Mouse (Mus musculus) limb, embryonic 13.5 days (tissue): ENCODE measurements around the gene Cd163l1. TPM values are rescaled to one million over a fixed set of nuclear protein-coding genes. Genes with fewer than 3 reads are reported as not detected.

ENCODE experiments used
- ATAC-seq: fragments of 200-750 bp; cut with Nextera tagmentation; 2 replicates; pipeline ENCODE4 v1.8.0; 2017; ENCODE audit warnings: low read depth, moderate number of reproducible peaks, moderate TSS enrichment; ENCODE audit not compliant: low FRiP score
- H3K27ac ChIP-seq: fragments of 300-500 bp; sonication (generic); 2 replicates; pipeline ENCODE4 v1.5.1; 2015; ENCODE audit warnings: inconsistent platforms, mild to moderate bottlenecking, moderate library complexity
- H3K27me3 ChIP-seq: fragments of 300-500 bp; sonication (generic); 2 replicates; pipeline ENCODE4 v1.6.1; 2015; ENCODE audit warnings: mild to moderate bottlenecking, inconsistent platforms
- H3K36me3 ChIP-seq: fragments of 300-500 bp; sonication (generic); 2 replicates; pipeline ENCODE4 v1.6.1; 2015; ENCODE audit warnings: inconsistent platforms, mild to moderate bottlenecking, moderate library complexity
- H3K4me1 ChIP-seq: fragments of 300-500 bp; sonication (generic); 2 replicates; pipeline ENCODE4 v1.6.1; 2015; ENCODE audit warnings: inconsistent platforms
- H3K4me2 ChIP-seq: fragments of 300-500 bp; sonication (generic); replicated peaks from 2 replicates; pipeline ENCODE4 v1.6.1; 2015; ENCODE audit warnings: inconsistent platforms, mild to moderate bottlenecking, moderate library complexity
- H3K4me3 ChIP-seq: fragments of 300-500 bp; sonication (generic); 2 replicates; pipeline ENCODE4 v1.5.1; 2015; ENCODE audit warnings: moderate library complexity, mild to moderate bottlenecking, inconsistent platforms
- H3K9ac ChIP-seq: fragments of 300-500 bp; sonication (generic); 2 replicates; pipeline ENCODE4 v1.6.1; 2015; ENCODE audit warnings: mild to moderate bottlenecking, inconsistent platforms
- H3K9me3 ChIP-seq: fragments of 300-500 bp; sonication (generic); 2 replicates; pipeline ENCODE4 v1.6.1; 2016; ENCODE audit warnings: inconsistent platforms
- WGBS: fragments of 180-500 bp; shearing (Covaris S2); methylation state at CpG from one replicate; pipeline ENCODE4 v1.1.7; 2015; 5-methylcytosine and 5-hydroxymethylcytosine counted together
- polyA plus RNA-seq: library from polyadenylated mRNA; unstranded; fragments of >200 nt; fragmentation: Nextera tagmentation; extraction: Ambion mirVana; gene quantifications from 2 replicates; pipeline ENCODE4 v1.2.1, GENCODE M21; 2015

The Cd163l1 gene
- polyA plus RNA-seq, 1 experiment from 2014 or later = 0.04 TPM

DNA sequence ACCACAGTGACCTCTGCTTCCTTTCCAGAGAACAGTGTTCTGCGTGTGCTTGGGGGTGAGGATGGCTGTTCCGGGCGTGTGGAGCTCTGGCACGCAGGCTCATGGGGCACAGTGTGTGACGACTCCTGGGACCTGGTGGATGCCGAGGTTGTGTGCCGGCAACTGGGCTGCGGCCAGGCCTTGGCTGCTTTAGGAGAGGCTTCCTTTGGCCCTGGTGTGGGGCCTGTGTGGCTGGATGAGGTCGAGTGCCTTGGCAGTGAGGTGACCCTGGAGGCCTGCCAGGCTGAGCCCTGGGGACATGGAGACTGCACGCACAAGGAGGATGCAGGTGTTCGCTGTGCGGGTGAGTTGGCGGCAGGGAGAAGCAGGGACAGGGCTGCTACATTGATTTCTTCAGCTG is 10.4 kb downstream of the Cd163l1 start:
- Histone ChIP-seq H3K9me3 (no peaks in the 10 kb centered on the region), H3K4me1 (no peaks in the 10 kb centered on the region), H3K27me3 (no peaks in the 10 kb centered on the region), H3K4me3 (no peak overlapping the region), H3K36me3 (no peaks in the 10 kb centered on the region), H3K27ac (no peak overlapping the region), H3K4me2 (no peak overlapping the region), H3K9ac (no peak overlapping the region)
- WGBS = 83% methylated on average over 13 of the region's 13 CpGs
- ATAC-seq = no peak

DNA sequence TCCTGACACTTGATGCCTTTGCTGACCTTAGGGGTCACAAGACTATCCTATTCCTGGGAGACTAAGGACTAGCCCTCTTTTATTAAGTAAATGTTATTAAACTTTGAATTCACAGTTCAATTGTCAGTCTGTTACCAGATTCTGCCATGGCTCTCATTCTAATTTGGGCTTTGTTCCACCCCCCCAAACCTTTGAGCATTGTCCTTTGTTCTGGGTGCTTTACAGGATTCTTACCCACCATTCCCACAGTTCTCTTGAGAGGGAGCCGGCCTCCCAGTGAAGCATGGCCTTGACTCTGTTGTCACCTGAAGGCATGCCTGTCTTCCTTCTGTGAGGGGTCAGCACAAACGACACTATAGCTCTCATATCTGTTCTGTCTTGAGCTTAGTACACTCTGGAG is 13.0 kb downstream of the Cd163l1 start:
- WGBS = 75% methylated on average over 2 of the region's 2 CpGs
- Histone ChIP-seq H3K27me3 (no peaks in the 10 kb centered on the region), H3K4me2 (no peak overlapping the region), H3K4me3 (no peak overlapping the region), H3K4me1 (no peaks in the 10 kb centered on the region), H3K9ac (no peak overlapping the region), H3K9me3 (no peaks in the 10 kb centered on the region), H3K36me3 (no peaks in the 10 kb centered on the region), H3K27ac (no peak overlapping the region)
- no peak for ATAC-seq

DNA sequence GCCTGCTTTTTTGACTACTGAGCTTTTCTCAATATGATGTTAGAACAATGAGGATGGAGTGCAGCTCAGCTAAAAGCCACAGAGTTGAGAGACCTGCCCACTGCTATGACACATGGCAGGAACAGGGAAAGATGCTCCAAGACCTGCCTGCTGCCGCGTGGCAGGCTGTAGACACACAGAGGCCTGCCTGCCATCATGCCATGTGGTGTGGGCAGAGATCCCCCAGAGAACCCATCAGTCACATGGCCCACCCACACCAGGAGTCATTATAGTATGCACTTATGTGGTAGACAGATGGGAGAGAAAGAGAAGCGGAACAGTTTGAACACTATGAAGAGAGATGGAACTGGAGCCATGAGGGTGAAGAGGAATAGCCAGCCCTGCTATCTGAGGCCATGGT is 15.6 kb downstream of the Cd163l1 start:
- H3K9ac ChIP-seq = no peak overlapping the region
- no peaks in the 10 kb centered on the region for H3K36me3 ChIP-seq
- WGBS = 96% methylated on average over 3 of the region's 3 CpGs
- no peaks in the 10 kb centered on the region for H3K4me1 ChIP-seq
- H3K4me2 ChIP-seq = no peak overlapping the region
- H3K27ac ChIP-seq = no peak overlapping the region
- no peaks in the 10 kb centered on the region for H3K9me3 ChIP-seq
- H3K4me3 ChIP-seq = no peak overlapping the region
- H3K27me3 ChIP-seq = no peaks in the 10 kb centered on the region
- ATAC-seq = no peak

DNA sequence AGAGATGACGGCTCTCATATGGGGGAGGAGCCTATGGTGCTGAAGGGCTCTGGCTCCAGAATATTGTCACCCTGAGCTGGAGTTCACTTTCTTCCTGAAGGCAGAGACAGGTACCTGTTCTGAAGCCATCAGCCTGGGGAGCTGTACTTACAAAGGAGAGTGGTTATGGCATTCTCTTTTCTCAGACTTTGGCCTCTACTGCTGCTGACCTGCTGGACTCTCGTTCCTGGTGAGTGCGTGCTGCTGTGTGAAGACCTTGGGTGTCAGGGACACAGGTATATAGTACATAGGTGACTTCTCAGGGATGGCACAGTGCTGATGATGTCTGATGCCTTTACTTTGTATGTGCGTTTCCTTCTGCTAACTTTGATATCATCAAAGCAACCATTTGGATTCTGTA is 29.1 kb downstream of the Cd163l1 start, which contains the start of gene 5830411N06Rik:
5830411N06Rik (plus strand) TSS at position 69 of the 400 bp plus-strand sequence.
- Histone ChIP-seq H3K9ac (no peak within 1 kb of the TSS), H3K4me3 (no peak within 1 kb of the TSS), H3K36me3 (no peaks in the 10 kb centered on the region), H3K9me3 (no peaks in the 10 kb centered on the region), H3K4me2 (no peak within 1 kb of the TSS), H3K4me1 (no peaks in the 10 kb centered on the region), H3K27ac (no peak within 1 kb of the TSS), H3K27me3 (no peaks in the 10 kb centered on the region)
- 81% methylated on average over 4 of the region's 4 CpGs for WGBS
- no peak for ATAC-seq

DNA sequence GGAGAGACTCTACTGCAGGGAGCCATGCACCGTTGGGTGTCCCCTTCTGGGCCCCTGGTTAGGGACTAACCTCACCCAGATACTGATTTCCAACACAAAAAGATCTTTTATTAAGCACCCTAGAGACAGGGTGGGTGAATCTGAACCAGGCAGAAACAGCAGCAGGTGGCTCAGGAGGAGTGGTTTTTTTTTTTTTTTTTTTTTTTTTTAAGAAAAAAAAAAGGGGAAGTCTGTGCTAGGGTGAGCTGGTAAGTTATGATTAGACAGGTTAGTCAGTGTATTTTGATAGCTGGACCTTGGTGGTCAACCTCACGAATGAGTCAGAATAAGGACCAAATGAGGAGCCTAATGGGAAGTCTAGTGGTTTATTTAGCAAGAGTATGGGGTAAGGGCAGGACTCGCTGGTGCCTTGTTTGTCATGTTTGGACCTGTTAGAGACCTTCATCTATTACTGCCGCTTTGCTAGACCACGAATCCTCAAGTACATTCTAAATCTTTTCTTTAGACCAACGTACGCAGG is 35.8 kb downstream of the Cd163l1 start:
- Histone ChIP-seq H3K4me3 (no peak overlapping the region), H3K27me3 (no peaks in the 10 kb centered on the region), H3K9me3 (no peaks in the 10 kb centered on the region), H3K36me3 (no peaks in the 10 kb centered on the region), H3K27ac (no peak overlapping the region), H3K9ac (no peak overlapping the region), H3K4me1 (no peaks in the 10 kb centered on the region), H3K4me2 (no peak overlapping the region)
- no peak for ATAC-seq
- WGBS = 84% methylated on average over 7 of the region's 7 CpGs

Other genes with a start within 250 kb of the Cd163l1 start
- 0.52 and 0.53 TPM in 2 replicates for gene 6430531B16Rik, start 239.5 kb upstream of the Cd163l1 start, polyA plus RNA-seq
- gene Adam8, start 225.7 kb upstream of the Cd163l1 start, polyA plus RNA-seq = 2.3 and 2.8 TPM in 2 replicates
- gene Zfp511, start 181.9 kb upstream of the Cd163l1 start, polyA plus RNA-seq = 38.9 and 41.8 TPM in 2 replicates
- 67.4 and 68.0 TPM in 2 replicates for gene Tubgcp2, start 181.6 kb upstream of the Cd163l1 start, polyA plus RNA-seq
- not detected in 2 replicates for gene Msx3, start 169.2 kb upstream of the Cd163l1 start, polyA plus RNA-seq
- gene Caly, start 135.7 kb upstream of the Cd163l1 start, polyA plus RNA-seq = 1.1 TPM in 2 replicates
- 0.25 TPM in 1 of 2 replicates, not detected in the other for gene Prap1, start 124.9 kb upstream of the Cd163l1 start, polyA plus RNA-seq
- 22.1 and 24.9 TPM in 2 replicates for gene Fuom, start 115.8 kb upstream of the Cd163l1 start, polyA plus RNA-seq
- 18.9 and 19.6 TPM in 2 replicates for gene Paox, start 102.5 kb upstream of the Cd163l1 start, polyA plus RNA-seq
- 150 and 151 TPM in 2 replicates for gene Echs1, start 101.8 kb upstream of the Cd163l1 start, polyA plus RNA-seq
- gene Mtg1, start 80.7 kb upstream of the Cd163l1 start, polyA plus RNA-seq = 22.7 and 23.6 TPM in 2 replicates
- 0.17 and 0.23 TPM in 2 replicates for gene Sprn, start 63.4 kb upstream of the Cd163l1 start, polyA plus RNA-seq
- gene Olfr522, start 53.5 kb upstream of the Cd163l1 start, polyA plus RNA-seq = not detected in 2 replicates
- gene Olfr523, start 45.0 kb upstream of the Cd163l1 start, polyA plus RNA-seq = not detected in 2 replicates
- not detected in 2 replicates for gene Olfr524, start 12.3 kb upstream of the Cd163l1 start, polyA plus RNA-seq
- gene 5830411N06Rik, start 29.0 kb downstream of the Cd163l1 start, polyA plus RNA-seq = not detected in 2 replicates
- not detected in 2 replicates for gene Olfr525, start 102.6 kb downstream of the Cd163l1 start, polyA plus RNA-seq
- not detected in 2 replicates for gene Olfr527, start 115.8 kb downstream of the Cd163l1 start, polyA plus RNA-seq
- gene Olfr60, start 143.4 kb downstream of the Cd163l1 start, polyA plus RNA-seq = not detected in 2 replicates
- gene Olfr530, start 158.1 kb downstream of the Cd163l1 start, polyA plus RNA-seq = not detected in 2 replicates
- gene Olfr531, start 184.7 kb downstream of the Cd163l1 start, polyA plus RNA-seq = not detected in 2 replicates
- gene Olfr532, start 203.4 kb downstream of the Cd163l1 start, polyA plus RNA-seq = not detected in 2 replicates
- gene Olfr533, start 245.1 kb downstream of the Cd163l1 start, polyA plus RNA-seq = not detected in 2 replicates